Mouse (Mus musculus) 3134 (cell line): ENCODE results near the gene Mob2.
A peak's percentile ranks its signal among the peaks of the same experiment; 100 is the strongest.

Experiments used
- DNase-seq: peaks from one replicate; pipeline ENCODE4 v3.0.0-alpha.2; 2011; ENCODE audit warnings: low spot score; ENCODE audit not compliant: insufficient read length; ENCODE audit errors: extremely low read depth

Mob2 gene

DNA sequence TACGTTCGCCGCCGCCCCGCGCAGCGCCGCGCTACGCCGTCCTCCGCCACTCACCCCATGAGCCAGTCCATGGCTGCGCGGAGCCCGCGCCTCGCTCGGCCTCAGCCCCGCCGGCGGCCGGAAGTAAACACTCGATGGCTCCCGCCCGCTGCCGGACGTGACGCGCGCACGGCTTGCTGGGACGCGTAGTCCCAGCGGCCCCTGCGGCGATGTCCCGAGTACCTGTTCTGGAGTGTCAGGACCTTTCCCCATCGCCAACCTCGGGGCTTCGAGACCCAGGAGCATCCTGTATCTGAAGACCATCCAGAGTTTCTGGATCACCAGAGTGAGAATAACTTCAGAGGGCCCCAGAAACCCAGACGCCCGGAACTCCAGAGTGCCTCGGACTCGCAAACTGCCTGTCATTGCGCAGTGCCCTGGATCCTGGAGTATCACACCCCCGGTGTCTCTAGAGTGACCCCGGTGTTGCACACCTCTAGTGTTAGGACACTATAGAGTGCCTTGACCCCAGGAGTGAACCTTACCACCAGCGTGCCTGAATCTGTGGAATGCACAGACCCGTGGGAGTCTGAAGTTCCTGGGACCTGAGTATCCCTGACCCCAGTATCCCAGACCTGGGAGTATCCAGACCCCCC lies at the start of gene Mob2:
Gene Mob2 (minus strand): TSS at position 135 of the 635 bp plus-strand sequence.
- DNase-seq = peak; percentile 82

DNA sequence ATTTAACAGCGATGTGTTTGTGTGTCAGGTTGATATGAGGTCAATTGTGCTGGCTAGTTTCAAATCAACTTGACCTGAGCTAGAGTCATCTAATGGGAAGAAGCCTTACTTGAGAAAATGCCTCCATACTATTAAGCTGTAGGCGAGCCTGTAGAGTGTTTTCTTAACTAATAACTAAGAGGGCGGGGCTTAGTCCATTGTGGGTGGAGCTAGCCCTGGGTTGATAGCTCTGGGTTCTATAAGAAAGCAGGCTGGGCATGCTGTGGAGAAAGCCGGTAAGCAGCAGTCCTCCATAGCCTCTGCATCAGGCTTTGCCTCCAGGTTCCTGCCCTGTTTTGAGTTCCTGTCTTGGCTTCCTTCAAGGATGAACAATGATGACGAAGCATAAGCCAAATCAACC lies 43.9 kb upstream of the Mob2 start:
- no peak for DNase-seq

DNA sequence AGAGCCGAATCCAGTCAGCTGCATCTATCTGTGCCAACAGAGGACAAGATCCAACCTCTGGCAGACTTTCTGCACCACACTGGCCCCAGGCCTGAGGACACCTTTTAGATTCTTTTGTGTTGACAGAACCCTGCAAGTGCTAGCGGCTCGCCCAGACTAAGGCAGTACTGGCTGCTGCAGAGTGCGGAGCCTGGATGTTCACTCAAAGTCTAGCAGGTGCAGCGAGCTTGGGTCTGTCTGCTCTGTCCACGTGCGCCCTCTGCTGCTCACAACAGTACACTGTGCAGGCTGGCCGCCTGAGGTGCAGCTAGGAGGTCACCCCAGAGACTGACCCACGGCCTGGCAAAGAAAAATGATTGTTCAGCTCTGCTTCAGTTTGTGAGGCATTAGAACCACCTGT lies 36.9 kb upstream of the Mob2 start:
- DNase-seq = peak; percentile 53

DNA sequence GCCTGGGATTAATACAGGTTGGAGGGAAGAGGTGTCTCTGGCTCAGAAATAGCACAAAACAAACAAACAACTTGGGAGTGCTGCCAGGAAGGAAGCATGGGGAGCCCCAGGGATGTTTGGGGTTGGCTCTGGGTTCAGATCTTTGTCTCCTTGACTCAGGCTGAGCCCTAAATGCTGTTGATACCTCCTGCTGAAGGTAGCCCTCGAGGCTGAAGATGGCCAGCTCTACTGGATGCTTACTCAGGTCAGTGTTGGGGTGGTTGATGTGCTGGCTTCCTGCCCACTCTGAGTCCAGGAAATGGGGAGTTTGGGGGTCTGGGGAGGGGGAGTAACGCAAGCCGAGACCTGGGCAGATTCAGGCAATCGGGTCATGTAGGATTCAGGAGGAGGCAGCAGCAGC lies 35.8 kb upstream of the Mob2 start:
- no peak for DNase-seq

DNA sequence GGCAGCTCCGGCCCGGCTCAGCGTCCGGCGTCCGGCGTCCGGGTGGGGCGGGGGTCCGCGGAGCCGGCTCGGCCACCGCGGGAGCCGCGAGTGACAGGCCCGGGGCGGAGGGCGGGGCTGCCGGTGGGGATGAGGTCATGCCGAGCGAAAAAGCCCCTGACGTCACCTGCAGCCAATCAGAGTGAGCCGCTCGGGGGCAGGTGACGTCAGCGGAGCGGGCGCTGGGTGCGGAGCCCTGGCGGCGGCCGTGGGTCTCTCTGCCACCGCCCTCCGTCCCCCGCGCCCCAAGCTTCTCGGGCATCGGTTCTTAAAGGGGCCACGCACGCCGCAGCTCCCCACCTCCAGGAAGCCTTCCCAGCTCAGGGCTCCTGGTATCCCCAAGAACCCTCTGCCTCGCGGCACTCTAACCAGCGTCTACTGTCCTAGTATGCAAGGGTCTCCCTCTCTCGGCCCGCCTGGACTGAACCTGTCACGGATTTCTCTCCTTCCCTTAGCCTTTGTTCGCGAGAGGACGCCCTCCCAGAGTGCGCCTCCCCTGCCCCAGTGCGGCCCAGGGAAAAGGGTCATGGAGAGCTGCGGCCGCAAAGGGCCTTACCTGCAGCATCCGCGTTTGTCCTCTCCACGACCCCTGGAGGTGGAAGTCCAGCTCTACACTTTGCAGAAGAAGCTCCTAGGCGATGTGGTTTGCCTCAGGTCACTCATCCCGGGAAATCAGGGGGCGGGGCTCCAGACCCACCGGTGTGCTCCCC lies 34.5 kb upstream of the Mob2 start, which contains the start of gene Dusp8:
Gene Dusp8 (minus strand): TSS at position 661 of the 749 bp plus-strand sequence.
- DNase-seq = peak; percentile 85

DNA sequence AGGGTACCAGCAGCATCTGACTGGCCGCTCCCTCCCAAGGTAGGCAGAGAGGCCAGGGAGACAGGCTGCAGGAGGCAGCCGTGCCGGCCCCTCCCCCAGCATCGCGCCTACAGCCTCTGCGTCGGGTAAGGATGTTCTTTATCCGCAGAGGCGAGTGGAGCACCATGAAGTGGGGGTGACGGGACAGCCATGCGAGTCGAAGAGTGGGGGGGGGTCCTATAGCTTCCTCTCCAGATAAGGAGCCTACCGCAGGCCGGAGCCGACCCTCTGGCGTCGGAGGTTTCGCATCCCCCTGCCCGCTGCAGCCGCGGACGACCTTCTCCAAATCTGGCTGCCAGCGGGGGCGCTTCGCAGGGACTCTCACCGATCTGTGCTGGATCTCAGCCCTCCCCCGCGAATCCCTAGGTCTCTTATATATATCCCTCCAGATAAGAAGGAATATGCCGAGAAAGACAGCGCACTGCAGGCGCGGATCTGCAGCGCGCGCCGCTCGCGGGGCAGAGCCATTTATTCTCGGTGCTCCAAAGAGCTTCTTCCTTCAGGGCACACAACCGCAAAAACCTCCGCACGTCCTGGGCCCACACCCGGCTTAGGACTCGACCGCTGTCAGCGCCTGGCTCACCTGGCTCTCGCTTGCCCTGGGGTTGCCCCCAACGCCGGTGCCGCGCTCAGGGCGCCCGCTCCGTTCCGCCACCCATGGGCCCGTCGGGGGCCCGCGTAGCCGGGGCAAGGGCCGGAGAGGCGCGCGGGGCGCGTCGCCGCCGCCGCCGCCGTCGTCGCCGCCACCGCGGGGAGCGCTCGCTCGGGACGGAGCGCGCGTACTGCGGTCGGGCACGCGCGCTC lies 33.7 kb upstream of the Mob2 start:
- peak; percentile 69 for DNase-seq

DNA sequence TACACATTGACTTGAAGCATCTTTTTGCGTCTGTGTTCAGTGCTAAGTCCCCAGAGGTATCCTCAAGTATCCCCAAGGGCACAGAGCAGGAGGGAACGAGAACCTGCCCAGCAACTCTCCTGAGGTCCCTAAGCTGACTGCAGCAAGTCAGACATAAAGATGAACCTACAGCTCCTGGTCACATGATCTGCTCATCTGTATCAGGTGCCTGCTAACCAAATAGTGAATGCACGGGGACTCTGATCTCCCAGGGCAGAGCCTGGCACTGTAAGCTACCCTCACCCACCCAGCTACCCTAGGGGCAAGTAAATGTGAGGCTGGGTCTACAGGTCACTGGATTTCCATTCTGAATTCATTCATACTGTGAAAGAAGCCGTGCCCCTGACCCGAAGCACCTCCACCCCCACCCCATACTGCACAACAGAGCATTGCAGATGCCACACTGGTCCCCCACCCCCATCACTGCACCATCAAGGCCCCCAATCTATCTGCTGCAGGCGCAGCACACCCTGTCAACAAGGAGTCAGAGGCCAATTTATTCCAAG lies 32.9 kb upstream of the Mob2 start:
- DNase-seq = no peak

DNA sequence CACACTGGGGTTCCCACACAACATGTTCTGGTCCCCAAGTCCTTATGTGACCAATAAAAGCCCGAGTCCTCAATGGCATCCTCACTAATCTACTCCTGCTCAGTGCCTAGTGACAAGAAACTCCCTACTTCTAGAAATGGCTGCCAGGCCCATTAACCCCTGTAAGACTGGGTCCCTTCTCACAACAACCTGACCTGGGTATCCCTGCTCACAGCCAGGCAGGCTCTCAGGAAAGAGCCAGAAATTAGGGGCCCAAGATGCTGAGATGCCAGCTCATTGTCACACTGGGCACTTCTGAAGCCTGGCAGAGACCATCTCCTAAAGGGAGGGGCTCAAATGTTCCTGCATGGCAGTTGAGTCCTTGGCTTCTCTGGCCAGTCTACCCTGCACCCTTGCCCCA lies 32.1 kb upstream of the Mob2 start:
- no peak for DNase-seq

DNA sequence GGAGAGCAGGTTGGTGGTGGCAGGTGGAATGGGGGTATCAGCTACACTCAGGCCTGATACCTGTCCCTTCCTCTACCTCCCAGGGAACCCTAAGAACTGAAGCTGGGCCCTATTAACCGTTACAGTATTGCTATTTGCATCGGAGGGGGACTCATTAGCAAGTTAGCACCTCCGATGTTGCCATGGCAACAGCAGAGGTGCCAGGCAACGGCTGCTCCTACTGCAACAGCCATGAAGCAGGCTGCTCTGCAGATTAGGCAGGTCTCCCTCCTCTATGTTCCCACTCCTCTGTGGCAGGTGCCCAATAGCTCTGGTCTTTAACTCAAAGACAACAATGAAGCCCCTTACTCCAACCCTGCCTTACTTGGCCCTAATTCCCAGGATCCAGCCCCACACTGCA lies 31.0 kb upstream of the Mob2 start:
- DNase-seq = no peak

DNA sequence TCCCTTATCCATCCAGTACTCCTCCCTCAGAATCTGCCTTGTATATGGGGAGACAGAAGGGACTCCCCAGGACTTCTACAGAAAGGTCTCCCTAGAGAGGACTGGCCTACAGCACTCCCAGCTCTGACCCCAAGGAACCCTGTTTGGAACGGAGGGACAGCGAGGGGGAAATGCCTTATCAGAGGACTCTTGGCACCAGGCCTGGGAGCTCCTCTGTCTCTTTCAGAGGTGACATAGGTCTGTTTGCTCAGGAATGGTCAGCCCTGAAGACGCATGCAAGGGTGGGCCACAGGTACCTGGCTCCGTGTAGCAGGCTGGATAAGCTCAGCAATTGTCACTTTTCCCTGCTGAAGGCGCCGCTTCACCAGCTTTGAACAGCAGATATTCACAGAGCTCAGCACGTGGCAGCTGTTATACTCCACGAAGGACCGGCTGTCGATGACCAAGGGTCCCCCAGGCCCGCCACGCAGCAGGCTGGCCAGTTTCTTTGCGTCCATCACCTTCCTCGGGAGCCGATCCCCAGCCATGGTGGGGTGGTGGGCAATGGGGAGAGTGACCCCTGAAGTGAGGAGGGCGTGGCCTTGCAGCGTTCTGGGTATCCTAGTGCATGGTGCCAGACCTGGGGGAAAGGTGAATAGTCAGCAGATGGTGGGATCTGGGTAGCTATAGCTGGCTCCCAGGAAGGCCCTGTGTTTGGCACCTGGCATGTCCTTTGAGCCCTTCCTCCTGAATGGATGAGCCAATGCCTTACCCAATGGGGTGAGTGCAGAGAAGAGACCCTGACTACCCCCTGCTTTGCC lies 29.0 kb upstream of the Mob2 start:
- DNase-seq = no peak

DNA sequence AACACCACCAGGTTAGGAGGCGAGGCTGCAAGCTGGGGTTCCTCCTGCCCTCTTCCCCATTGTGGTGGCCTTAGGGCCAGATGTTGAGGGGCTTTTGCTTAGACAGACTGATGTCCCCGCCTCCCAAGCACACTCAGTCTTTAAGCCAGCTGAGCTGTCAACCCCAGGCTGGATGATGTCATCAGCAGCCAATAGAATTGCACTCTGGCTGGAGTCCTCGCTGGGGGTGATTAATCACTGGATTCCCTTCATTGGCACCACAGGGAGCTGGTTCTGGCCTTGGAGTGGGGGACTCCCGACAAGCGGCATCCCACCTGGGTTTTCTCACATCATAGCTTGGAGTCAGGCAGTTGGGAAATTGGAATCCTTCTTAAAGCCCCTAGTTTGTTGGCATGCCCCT lies 28.0 kb upstream of the Mob2 start:
- DNase-seq = peak; percentile 46

DNA sequence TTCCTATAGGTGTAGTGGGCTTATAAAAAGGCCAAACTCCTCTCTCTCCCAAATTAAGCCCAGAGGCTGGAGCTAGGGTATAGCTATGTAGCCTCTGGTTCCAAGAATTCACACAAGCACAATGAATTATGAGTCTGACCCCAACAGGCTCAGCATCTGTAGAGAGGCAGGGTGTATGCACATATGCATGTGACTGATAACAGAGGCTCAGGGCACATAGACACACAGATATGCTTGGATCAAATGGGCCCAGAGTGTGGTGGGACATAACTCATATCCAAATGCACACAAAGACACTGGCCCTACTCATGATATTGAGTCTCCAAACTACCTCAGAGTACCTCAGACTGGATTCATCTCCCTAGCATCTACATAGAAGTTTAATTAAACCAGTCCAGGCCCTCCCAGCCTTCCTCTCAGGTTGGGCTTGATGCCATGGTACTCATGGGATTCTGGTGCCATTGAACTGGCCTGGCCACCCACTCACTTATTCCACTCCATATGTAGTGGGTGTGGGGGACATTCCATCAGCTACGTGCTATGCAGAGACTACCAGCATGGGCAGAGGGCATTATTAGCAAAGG lies 26.3 kb upstream of the Mob2 start:
- no peak for DNase-seq

DNA sequence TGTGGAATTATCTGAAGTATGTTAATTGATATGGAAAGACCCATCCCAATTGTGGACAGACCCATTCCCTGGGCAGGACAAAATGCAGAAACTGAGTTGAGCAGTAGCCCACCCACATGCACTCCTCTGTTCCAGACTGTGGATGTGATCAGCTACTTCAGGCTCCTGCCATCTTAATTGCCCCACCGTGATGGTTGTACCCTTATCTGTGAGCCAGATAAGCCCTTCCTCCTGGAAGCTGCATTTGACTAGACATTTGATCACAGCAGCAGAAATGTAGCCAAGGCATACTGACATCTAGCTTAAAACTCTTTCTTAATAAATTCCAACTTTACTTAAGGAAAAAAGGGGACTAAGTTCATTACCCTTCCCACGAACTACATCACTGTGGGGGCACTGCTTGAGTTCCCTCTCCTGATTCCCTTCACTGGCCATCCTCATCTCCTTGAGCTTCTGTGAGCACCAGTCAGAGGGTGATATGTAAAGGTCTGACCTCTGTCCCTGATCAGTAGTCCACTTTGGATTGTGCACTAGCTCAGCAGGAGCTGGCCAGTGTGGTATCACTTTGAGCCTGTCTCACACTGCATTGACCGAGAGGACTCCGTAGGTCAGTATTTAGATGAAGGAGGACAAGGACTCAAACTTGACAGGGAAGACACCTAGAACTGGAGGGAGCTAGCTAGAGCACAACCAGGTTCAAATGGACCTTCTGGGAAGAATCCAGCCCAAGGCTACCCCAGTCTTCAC lies 25.5 kb upstream of the Mob2 start:
- DNase-seq = no peak

DNA sequence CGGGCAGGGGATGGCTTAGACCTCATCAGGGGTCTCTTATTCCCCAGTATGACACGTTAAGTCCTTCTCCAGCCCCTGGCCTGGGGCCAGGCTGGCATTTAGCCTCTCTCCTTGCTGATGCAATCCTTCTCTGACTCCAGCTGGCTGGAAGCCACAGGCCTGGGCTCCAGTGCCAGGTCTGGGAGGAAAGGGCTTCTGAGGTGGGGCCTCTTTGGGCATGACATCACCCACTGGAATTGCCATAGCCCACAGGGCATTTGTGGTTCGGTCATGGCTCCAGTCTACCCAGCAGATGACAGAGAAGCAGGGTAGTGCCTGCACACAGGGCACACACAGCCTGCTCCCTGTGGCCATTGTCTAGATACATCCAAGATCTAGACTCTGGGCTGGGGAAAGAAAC lies 24.0 kb upstream of the Mob2 start:
- peak; percentile 87 for DNase-seq

DNA sequence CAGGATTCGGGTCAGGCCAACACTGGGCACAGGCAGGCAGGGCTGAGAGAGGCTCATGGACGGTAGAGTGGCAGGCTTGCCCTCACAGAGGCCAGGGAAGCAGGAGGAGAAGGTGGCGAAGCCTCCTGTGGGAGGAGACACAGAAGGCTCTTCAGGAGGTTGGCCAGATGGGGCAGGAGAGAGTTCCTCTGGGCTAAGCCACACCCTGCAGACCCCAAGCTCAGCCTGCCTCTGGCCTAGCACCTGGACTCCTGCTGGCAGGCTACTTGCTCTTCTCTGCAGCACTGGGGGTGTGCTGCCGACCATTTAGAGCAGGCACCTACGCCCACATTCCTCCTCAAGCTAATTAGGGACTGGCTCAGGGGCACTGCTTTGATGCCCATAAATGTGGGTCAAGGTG lies 23.5 kb upstream of the Mob2 start:
- DNase-seq = no peak

DNA sequence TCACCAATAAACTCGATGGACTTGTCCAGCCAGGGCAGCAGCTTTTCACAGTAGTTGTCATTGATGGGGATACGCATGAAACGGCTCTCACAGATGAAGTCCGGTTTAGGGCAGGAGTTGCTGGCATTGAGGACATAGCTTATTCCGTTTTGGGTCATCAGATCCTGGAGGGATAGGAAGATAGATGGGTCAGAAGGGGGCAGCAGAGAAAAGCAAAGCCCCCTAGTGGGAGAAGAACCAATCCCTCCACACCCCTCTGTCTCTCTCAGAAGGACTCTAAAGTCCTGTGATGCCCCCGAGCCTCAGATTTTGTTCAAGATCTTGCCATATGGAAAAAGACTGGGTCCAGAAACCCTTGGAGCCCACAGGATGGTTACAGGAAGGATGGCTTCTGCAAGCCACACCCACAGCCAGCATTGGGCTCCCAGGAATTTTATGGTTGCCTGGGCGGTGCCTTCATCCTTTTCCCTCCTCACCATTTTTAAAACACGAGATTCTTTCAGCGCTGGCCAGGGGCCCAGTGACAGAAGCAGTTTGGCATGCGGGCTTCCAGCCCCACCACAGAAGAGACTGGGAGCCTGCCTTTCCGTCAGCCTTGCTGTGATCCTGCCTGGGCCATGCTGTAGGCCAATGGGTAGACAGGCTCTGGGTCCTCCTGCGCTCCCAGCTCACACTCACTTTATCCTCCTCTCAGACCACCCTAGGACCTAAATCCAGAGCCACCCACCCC lies 22.9 kb upstream of the Mob2 start:
- DNase-seq = peak; percentile 86

DNA sequence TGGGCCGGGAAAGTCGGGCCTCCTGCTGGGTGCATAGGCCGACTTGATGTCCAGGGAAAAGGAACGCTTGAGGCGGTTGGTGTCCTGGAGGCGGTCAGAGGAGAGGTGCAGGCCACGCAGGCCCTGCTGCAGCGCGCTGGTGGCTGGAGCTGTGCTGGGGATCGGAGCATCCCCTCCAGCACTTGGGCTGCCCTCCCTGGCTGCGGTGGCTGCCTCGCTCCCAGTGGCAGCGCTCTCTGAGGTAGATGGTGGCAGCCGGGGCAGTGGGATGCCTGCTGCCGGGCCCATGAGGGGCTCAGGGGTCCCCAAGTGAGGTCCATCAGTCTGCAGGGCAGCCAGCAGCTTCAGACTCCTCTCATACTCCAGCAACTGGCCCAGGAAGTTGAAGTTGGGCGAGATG lies 21.7 kb upstream of the Mob2 start:
- no peak for DNase-seq

DNA sequence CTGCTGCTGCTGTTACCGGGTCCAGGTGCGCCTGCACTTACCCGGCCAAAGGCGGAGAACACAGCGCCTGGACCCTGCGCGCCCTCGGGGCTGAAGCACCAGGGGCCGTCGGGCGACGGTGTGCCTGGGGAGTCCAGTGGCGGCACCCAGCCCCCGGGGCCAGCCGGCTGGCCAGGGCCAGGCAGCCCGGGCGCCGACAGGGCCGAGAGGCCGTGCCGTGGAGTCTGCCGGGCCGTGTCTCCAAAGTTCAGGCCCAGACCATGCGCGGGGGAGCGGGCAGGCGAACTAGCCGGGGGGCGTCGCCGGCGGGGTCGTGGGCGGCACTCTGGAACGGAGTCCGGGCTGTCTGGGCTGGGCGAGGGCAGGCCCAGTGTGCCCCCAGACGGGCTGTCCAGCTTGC lies 21.3 kb upstream of the Mob2 start:
- DNase-seq = no peak

DNA sequence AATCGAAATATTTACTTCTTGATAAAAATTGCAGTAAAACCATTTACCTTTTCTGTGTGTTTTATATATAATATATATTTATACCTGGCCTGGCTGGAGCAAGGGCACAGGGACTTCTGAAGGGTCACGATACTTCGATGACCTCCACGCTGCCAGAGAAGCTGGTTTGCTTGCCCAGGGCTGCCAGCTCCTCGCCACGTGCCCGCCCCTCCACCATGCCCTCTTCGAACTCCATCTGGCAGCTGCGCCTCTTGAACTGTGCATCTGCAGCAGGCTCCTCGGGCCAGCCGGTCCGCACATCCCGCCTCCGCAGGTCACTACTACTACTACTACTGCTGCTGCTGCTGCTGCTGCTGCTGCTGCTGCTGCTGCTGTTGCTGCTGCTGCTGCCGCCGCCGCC lies 20.9 kb upstream of the Mob2 start:
- DNase-seq = no peak
